Mouse (Mus musculus) liver, embryonic 14.5 days (tissue): Measurements from ENCODE around the gene Hoxa5.

Experiments
- CTCF ChIP-seq: IDR thresholded peaks from 2 replicates; pipeline ENCODE4 v1.5.1; 2016; ENCODE audit warnings: antibody characterized with exemption, low read depth, control low read depth
- EP300 ChIP-seq: IDR thresholded peaks from 2 replicates; pipeline ENCODE4 v1.6.1; 2016; ENCODE audit warnings: antibody characterized with exemption, low read depth

GRCm38 (mm10) chr6:52217895-52218642 is 13.7 kb upstream of the Hoxa5 start:
- TF ChIP-seq CTCF (no peak), EP300 (no peak)
